Mouse (Mus musculus): ENCODE results near the gene Pde9a.
A peak's percentile ranks its signal among the peaks of the same experiment; 100 is the strongest.

The Pde9a gene

GRCm38 (mm10) chr17:31433401-31433928 is 47.5 kb downstream of the Pde9a start:
- DNase-seq (ENCODE audit: low spot score in 2 of 2) = no peak

- no peak for DNase-seq (ENCODE audit: low spot score in 2 of 2)
Measured at GRCm38 (mm10) chr17:31433978-31434797, 48.2 kb downstream of the Pde9a start.

GRCm38 (mm10) chr17:31434825-31435325 is 48.9 kb downstream of the Pde9a start:
- DNase-seq (ENCODE audit: low spot score in 2 of 2) = no peak

GRCm38 (mm10) chr17:31435934-31436813 is 50.2 kb downstream of the Pde9a start:
- no peak for DNase-seq (ENCODE audit: low spot score in 2 of 2)

- DNase-seq (ENCODE audit: low spot score in 2 of 2) = no peak
Measured at GRCm38 (mm10) chr17:31436814-31437406, 50.9 kb downstream of the Pde9a start.

GRCm38 (mm10) chr17:31437482-31437881 is 51.5 kb downstream of the Pde9a start:
- DNase-seq (ENCODE audit: low spot score in 2 of 2) = no peak

GRCm38 (mm10) chr17:31439978-31440377 is 54.0 kb downstream of the Pde9a start:
- DNase-seq (ENCODE audit: low spot score in 2 of 2) = no peak

GRCm38 (mm10) chr17:31442513-31442912 is 56.5 kb downstream of the Pde9a start:
- no peak for DNase-seq (ENCODE audit: low spot score in 2 of 2)

GRCm38 (mm10) chr17:31444251-31444650 is 58.2 kb downstream of the Pde9a start:
- no peak for DNase-seq (ENCODE audit: low spot score in 2 of 2)

- no peak for DNase-seq (ENCODE audit: low spot score in 2 of 2)
Measured at GRCm38 (mm10) chr17:31445061-31445731, 59.2 kb downstream of the Pde9a start.

GRCm38 (mm10) chr17:31447766-31448165 is 61.8 kb downstream of the Pde9a start:
- no peak for DNase-seq (ENCODE audit: low spot score in 2 of 2)

- no peak for DNase-seq (ENCODE audit: low spot score in 2 of 2)
Measured at GRCm38 (mm10) chr17:31448519-31448918, 62.5 kb downstream of the Pde9a start.

- peak; percentile 31 to 46 for DNase-seq (ENCODE audit: low spot score in 2 of 2)
Measured at GRCm38 (mm10) chr17:31450206-31450605, 64.2 kb downstream of the Pde9a start.

- peak; percentile 46 to 72 for DNase-seq (ENCODE audit: low spot score in 2 of 2)
Measured at GRCm38 (mm10) chr17:31451179-31451708, 65.2 kb downstream of the Pde9a start.

- no peak for DNase-seq (ENCODE audit: low spot score in 2 of 2)
Measured at GRCm38 (mm10) chr17:31452816-31453215, 66.8 kb downstream of the Pde9a start.

GRCm38 (mm10) chr17:31453476-31453875 is 67.5 kb downstream of the Pde9a start:
- DNase-seq (ENCODE audit: low spot score in 2 of 2) = no peak

GRCm38 (mm10) chr17:31454056-31454455 is 68.0 kb downstream of the Pde9a start:
- no peak for DNase-seq (ENCODE audit: low spot score in 2 of 2)

- peak in 1 of 2 experiments; percentile 33 for DNase-seq (ENCODE audit: low spot score in 2 of 2)
Measured at GRCm38 (mm10) chr17:31456723-31457567, 70.9 kb downstream of the Pde9a start.

GRCm38 (mm10) chr17:31460416-31460815 is 74.4 kb downstream of the Pde9a start:
- no peak for DNase-seq (ENCODE audit: low spot score in 2 of 2)

- no peak for DNase-seq (ENCODE audit: low spot score in 2 of 2)
Measured at GRCm38 (mm10) chr17:31462506-31462905, 76.5 kb downstream of the Pde9a start.
